Mouse (Mus musculus) urinary bladder, adult 18-20 months (tissue): ENCODE results near the gene Hlx.

Source experiments
- DNase-seq, 2 experiments: peaks; one replicate each; pipeline ENCODE4 v3.0.0; 2022; ENCODE audit warnings: low spot score in 2 of 2, mixed read lengths in 2 of 2

Gene Hlx

GRCm38 (mm10) chr1:184733300-184734066 lies 1.1 kb upstream of the Hlx start:
- no peak for DNase-seq

DNA sequence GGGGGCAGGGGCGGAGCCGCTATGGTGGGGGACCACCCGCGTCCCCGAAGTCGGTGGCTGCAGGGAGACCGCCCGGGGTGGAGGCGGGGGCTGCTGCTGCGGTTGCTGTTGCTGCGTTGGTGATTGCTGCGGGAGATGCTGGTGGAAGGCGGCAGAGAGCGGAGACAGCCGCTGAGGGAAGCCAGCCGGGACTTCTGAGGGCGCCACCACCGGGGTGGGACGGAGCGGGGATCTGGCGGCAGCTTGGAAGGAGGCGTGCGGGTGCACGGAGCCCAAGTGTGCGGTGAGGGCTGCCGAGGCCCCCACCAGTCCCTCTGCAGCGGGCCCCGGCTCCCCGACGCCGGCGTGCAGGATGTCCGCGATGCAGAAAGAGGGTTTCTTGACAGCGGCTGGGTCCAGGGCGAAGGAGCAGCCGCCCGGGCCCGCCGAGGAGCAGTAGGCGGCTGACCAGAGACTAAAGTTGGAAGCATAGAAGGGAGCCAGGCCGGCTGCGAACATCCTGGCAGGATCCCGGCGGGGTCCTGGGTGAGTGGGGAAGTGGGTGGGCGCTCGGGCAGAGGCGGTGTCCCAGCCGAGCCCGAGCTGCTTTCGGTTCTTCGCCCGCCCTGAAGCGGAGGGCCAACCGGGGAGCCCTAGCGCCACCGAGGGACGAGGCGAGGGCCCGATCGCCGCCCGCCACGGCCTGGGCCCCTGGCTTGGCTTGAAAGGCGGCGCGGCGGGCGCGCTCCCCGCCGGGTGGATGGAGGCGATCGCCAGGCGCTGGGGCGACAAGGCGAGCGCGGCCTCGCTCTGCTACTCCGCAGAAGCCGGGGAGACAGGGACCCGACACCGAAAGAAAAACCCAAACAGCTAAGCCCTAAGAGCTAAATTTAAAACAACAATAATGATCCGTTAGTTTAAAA lies 524 bp downstream of the Hlx start:
- DNase-seq, result peak in 1 of 2 experiments; percentile 53

DNA sequence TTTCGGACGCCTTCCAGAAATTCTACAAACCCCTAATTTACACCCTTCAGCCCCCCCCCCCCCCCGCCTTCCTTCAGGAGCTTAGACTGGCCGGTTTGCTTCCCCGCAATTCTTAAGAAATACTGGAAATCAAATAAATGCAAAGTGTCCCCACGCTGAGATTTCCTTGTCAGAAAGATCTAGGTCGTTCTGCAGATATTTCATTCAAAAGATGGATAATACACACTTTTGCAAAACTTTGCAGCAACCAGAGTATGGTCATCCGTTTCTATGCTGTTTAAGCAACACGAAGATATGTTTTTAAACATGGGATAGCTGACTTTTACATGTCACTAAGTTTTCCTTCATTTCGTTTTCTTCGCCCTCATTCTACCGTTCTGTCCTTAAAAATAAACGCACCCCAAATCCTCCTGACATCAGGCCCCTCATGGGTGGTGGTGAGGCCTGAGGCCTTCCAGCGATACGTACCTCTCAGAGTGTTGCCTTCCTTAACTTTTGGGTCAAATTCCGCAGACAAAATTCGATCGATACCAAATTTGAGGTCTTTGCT lies 1.3 kb downstream of the Hlx start:
- DNase-seq, result no peak

- DNase-seq, result no peak
Observed at GRCm38 (mm10) chr1:184730453-184731013, 1.9 kb downstream of the Hlx start.

DNA sequence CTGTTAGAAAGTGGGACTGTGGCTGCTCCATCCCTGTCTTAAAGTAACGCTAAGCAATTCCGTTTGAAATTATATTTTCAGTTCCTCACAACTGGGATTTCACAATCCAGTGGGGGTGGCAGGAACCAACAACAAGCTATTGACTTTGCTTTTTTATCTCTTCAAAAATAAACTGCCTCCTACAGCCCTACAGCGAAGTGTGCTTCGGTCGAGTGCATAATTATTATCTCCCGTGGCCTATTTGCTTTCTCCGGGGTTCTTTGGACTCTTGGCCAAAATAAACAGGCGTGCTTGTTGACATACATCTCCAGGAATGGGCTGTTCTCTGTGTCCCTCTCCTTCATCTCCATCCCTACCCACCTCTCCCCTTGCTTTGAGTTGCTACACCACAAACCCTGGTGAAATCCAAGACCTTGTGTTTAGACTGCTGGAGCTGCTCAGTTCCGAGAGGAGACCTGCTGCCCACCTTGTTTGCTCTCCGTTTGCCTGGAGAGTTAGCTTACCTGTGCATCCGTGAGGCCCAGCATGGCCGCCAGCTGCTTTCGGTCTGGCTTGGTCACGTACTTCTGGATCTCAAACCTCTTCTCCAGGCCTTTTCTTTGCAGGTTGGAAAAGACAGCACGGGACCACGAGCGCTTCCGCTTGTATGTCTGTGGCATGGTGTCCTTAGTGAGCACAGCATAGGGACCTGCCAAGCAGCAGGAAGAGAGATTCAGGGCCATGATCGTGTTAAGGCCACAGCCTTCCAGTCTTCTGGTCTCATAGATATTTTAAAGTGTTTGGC lies 2.9 kb downstream of the Hlx start:
- DNase-seq, result no peak

DNA sequence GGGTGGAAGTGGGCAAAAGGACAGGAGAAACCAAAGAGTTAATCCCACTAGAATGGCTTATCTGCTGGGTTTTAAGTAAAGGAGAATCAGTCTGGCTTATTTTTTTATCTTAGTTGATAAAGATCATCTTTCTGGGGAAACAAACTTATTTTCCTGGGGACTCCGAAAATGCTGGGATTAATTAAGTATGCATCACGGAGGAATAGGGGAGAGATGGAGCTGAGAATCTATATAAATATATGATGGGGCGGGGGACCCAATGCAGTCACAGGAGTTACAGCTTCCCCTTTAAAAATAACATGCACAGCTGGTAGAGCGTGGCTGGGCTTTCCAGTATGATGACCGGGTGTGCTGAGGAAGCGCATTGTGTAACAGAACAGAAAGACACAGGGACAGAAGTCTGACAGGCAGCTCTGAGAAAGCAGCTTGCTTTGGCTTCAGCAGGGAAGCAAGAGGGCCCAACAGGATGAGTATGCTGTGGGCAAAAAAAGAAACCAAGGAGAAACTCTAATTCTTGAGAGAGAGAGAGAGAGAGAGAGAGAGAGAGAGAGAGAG lies 3.8 kb downstream of the Hlx start:
- DNase-seq, result no peak

DNA sequence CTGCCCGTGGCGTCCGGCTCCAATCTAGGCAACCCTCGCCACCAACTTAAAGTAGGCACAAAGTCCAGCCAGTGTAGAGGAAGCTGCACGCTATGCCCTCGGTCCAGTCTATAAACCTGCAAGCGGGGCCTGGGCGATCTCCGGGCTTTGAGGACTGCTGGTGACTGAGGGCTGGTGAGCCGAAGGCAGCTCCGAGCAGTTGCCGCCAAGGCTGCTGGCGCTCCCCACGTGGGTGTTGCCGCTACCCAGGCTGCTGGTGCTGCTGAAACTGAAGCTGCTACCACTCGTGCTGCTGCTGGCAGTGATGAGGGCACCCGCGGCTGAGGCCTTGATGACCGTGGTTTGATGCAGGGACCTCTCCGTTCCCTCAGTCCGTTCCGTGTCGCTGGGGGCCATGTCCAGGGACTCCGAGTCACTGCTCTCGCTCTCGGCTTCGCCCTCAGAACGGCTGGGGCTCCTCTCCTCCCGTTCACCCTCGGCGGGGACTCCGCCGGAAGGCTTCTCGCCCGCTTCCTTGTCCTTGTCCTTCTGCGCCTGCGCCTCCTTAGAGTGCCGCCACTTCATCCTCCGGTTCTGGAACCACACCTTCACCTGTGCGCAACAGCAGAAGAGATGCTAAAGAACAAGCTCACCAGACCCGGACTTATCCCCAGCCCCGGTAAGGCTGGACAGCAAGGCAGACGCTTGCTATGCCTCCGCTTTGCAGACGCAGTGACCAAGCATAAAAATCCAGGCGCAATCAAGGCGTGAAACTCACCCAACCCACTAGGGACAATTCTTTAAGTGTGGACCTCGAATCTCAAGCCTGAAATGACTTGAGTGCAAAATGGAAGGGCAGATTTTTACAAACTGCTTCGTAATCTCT lies 4.8 kb downstream of the Hlx start:
- peak in 1 of 2 experiments; percentile 46 for DNase-seq

- DNase-seq, result no peak
Observed at GRCm38 (mm10) chr1:184726576-184727300, 5.7 kb downstream of the Hlx start.

DNA sequence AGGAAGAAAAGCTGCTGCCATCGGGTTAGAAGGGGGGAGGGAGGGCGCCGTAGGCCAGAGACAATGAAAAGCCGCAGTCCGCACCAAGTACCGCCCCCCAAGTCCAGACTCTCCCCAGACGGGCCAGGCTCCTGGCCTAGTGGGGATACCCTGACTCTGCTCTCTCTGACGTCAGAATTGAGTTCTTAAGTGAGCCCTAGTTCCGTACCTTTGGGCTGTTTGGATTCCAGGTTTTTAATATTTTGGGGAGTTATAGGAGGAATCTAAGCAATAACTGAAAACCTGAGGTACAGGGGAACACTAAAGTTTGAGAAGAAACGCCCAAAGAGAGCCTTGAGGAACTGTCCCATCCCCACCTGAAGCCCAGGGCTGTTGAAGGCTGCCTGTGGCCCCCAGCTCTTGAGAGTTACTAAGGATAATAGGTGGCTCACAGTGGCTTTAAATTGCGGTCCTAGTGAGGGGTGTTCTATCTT lies 7.1 kb downstream of the Hlx start:
- no peak for DNase-seq

DNA sequence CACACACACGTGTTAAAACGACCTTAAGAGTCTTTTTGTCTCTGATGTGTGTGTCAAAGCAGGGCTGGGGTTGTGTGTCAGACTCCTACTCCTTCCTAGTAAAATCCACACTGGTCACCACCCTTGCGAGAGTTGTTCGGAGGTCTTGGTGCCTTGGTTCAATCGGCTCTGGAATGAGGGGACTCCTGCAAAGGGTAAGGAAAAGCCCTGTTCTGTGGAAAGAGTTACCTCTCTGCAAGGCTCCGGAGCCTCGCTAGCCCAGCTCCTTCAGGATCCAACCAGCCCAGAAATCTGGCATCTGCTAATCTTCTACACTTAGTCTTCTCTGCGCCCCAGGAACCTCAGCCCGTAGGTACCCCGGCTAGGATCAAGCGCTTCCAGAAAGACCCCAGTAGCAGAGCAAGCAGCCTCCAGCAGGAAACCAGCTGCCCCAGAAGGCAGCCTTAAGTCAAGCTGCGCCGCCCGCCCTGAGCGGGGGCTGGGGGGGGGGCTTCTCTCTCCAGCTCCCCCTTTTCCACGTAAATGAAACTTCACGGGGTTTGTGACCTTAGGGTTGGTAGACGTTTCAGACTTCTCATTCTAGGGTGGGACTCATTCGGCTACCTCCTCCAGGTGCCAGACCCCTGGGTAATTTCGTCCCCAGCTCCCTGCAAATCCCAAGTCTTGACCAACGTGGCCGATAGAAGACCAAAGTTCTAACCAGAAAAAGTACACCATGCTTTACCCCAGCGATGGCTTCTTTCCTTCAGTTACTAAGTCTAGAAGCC lies 7.7 kb downstream of the Hlx start:
- DNase-seq, result no peak

GRCm38 (mm10) chr1:184723899-184724298 lies 8.5 kb downstream of the Hlx start:
- DNase-seq, result no peak

- no peak for DNase-seq
Observed at GRCm38 (mm10) chr1:184721121-184721520, 11.3 kb downstream of the Hlx start.

DNA sequence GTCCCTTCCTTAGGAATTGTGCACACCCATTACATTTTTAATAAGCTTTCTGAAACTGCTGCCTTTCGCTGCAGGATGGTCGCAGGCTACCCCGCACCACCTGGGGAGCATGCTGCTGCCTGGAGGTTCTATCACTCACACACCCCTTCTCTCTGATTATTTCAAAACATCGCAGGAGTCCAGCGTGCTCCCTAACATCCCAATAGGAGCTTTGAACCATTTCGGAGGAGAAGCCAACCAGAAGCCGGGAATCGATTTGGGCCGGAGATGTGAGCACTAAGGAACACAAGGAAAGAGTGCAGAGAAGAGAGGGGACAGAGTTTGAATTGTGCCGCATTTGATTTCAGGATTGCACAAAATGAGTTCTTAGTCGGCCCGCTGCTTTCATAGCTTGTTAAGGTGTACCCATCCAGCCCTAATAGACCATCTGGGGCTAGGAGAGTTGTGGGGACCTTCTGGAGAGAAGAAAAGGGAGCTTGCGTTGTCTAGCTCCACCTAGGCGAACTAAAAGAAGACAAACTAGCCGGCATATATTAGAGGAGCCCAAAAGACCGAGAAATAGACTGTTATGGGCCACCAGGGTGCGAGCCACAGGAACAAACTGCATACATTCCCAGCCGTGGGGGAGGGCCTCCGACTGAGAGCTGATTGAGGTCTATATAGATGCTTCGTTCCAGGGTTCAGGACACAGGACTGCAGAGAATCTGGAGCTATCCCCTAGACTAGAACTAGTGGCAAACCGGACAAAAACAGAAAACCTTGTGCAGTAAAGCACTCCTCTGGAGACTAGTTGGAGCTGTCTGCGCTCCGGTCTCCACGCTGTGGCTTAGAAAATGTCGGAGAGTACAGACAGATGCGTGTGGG lies 12.0 kb downstream of the Hlx start:
- no peak for DNase-seq

DNA sequence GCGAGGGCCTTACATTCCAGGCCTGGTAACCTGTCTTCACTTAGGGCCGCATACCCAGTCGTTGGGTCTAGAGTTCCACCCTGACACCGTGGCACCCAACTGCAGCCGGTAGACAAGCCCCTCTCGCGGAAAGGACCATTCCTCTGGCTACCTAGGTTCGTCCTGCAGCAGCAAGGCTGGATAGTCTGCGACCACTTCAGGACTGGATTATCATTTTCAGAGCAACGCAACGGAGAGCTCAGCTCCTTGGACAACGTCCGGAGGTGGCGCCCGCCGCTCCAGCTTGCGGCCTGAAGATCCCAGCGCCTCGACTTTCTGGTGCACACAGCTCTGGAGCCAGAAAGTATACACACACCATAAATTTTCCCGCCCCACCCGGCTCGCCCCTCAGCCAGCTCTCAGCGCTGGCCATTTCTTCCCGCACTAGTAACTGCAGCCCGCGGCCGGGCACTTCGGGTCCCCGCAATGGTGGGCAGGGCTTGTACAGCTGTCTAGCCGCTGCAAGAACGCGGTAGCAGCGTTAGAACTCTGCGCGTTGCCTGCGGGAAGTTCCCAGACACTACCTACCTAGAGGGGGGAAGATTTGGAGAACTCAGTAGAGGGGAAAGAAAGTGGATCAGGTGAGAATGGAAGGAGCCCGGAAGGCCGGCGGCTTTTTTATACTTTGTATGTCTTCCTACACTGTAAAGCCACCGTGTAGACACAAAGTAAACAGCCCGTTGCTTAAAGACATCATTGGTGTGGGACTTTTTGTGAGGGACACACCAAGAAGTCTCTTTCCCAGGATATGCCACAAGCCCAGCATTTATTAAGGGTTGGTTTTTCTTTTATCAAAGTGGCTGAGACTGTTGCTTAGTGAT lies 13.9 kb downstream of the Hlx start:
- no peak for DNase-seq

DNA sequence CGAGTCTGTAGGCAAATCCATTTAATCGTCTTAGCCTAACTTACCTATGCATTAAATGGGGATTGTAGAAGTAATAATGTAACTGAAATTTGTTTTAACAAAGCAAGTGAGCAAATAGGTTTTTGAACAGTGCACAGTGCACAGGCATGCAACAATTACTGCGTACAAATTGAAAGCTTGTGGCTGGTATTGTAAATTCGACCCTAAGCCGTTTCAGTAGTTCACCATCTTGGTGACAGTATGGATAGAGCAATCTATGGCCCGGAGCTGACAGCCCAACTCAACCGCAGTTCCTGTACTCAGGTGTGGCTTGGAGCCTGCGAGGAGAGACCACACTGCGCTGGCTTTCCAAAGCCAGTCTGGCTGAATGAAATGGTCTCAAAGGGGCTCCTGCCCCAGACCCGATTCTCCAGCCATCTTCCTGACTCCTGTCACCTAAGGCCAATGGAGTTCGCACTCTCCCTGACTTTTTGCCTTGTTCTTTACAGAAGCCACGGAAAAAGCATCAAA lies 14.7 kb downstream of the Hlx start:
- no peak for DNase-seq

DNA sequence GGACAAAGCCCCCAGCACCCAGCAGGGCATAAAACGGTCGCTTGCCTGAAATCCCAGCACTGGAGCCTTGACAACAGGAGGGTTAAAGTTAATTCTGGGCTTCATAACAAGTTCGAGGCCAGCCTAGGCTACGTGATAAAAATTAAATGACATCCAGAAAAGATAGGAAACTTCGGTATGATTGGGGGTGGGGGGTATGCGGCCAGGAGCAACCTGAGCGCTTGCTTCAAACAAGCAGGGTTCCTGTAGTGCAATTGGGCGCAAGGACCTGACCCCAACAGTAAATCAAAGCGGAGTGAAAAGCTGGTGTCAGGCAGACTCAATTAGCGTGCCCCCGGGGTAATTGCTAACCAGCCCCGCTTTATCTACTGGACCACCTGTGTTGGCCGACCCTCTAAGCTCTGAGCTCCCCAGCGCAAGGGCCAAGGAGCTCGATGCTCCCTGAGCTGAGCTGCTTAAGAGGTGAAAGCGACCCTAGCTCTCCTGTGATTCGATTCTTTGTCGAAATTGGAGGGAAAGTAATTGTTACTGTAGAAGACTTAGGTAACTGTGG lies 15.3 kb downstream of the Hlx start:
- no peak for DNase-seq
